Mouse (Mus musculus) spleen, adult 2 months (tissue): Measurements from ENCODE around the gene Wasf2.

Experiments
- CTCF ChIP-seq: fragments of 200-500 bp; IDR thresholded peaks from 2 replicates; pipeline ENCODE4 v1.5.1; 2011; ENCODE audit warnings: mild to moderate bottlenecking, inconsistent platforms; ENCODE audit not compliant: insufficient read depth, insufficient read length, insufficient replicate concordance; ENCODE audit errors: extremely low read depth
- POLR2A ChIP-seq: fragments of 200-500 bp; IDR thresholded peaks from 2 replicates; pipeline ENCODE4 v1.6.1; 2011; ENCODE audit warnings: low read depth, low read length, inconsistent platforms

DNA sequence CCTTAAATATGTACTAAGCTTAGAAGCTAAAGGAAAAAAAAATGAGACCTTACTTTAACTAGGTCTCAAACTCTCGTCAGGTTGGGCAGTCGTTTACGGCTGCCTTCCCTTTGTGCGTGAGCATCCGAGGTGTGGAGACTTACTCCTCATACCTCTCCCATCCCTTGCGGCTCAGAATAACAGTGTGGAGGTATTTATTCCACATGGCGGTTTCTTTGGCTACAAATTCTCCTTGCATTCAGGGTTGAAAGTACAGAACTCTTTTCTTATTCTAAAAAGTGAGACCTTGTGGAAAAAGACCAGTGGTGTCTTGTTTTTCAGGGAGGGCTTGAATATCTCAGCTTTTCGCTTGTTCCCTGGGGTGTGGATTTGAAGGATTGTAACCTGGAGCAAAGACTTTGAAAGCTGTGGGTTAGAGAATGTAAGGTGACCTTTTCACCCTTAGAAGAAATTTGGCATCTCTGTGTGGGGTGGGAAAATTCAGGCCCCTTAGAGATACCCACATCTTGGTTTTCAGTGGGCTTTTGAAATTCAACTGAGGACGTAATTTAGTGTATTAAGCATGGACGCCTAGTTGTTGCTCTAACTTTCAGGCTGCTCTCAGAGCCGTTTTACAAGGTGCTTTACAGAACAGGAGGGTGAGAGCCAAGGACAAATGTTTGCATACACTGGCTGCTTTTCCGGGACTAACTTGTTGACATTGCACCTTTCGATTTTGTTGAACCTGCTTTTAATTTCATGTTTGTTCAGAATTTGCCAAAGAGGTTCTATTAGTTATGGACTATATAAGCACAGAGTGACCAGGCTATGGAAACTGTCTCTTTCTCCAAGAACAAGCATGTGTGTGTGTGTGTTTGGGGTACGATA, 54.0 kb downstream of the Wasf2 start:
- TF ChIP-seq CTCF (no peak), POLR2A (no peak)
